Mouse (Mus musculus) T-helper 2 cell (primary cell): Measurements from ENCODE around the gene Zfp160.
"Not testable (repeated sequence)": the region's sequence is repeated elsewhere in the genome, so short reads cannot be mapped to it uniquely, and the experiment has no call there.

Experiments
- in situ Hi-C: fragments of 300-600 bp; cut with MboI, MseI; formaldehyde crosslinking; loops from one replicate; pipeline ENCODE4 v1.15.1; 2025; ENCODE audit warnings: high pct_unique_total_duplicates

Gene Zfp160

DNA sequence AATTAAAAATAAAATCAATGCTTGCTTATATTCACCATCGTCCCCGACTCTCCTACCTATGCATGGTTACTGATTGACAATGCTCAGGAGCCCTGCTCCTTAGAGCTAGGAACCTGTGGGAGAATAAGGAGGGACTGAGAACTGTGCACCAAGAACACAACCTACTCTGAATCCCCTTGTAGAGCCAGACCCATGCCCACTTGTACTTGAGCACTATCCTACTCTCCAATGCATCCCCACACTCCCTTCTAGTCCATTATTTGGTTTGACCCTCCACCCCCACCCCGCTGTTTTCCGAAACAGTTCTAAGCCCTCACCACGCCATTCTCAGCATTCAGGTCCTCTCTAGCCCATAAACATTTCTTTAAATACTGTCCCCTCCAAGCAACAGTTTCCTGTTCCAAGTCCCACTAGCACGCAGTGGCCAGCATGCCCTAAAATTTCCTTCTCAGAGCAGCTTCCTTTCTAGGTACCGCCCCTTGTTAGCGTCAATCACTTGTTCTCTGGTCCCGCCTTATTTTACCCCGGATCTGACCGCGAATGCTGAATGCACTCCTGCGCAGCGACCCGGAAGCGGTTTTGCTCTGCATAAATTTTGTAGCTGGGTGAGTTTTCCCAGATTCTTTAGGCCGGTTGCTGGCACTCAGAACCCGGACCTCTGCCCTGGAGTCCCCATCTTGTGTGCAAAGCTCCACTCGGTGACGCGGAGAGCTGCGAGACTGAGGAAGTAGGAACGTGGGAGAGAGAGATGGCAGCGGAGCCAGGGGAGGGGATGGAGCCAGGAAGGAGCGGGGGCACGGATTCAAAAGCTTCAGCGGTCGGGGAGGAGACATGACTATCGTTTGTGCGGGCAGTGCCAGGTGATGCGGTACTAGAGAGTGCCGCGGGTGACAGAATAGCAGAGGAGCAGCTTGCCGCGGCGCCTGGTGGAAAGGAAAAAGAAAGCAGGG, at the start of gene Zfp160:
Gene Zfp160, plus strand, starts transcription at position 522 of the 950 bp plus-strand sequence.
- in situ Hi-C loops, result loop anchor here (25.0 kb wide), 1 partner anchor 529 kb away; the partner anchor contains the start of gene Zfp52

DNA sequence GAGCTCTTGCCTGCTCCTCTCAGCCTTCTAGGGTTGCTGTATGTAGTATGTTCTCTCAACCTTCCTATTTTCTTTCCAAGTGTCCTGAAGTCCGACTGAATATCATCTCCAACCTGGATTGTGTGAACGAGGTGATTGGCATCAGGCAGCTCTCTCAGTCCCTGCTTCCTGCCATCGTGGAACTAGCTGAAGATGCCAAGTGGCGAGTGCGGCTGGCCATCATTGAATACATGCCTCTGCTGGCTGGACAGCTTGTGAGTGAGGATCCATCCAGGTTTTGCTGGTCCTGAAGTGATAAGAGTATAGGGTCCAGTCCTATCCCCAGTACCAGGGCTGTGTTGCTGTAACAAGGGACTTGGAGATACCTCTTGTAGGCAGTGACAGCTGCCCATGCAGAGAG, 48.3 kb upstream of the Zfp160 start:
- in situ Hi-C loops, result no loop called here

DNA sequence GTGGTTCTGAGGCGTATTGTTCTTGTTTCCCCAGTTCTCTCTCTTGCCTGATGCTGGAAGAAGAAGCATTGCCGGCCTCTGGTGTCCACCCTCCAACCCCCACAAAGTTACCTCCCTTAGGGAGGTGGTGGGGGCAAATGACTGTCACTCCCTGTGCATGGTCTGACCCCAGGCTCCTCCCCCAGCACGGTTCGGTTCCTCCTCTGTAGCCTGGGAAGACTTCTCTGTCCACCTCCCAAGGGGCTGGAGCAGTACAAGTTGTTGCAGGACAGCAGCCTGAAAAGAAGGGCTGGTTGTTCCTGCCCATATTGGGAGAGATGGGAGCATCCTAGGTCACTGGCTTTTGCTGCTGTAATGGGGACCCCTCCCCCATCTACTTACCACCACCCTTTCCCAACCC, 43.3 kb upstream of the Zfp160 start:
- in situ Hi-C loops, result no loop called here

DNA sequence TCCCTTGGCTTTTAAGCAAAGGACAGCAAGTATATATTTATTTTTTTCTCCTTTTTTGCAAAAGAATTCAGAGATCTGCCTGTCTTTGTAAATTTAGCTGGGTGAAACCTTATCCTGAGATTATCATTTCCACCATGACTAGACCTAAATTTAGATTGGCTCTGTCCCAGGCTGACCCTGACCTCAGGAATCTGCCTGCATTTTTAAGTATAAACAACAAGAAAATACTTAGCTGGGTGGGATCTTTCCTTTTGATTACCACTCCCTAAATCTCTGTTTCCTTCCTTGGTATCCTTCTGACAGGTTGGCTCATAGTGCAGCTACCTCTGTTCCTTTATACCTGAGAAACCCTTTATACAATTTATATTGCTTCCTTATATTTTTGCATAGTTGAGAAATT, 42.0 kb upstream of the Zfp160 start:
- in situ Hi-C loops, result no loop called here

DNA sequence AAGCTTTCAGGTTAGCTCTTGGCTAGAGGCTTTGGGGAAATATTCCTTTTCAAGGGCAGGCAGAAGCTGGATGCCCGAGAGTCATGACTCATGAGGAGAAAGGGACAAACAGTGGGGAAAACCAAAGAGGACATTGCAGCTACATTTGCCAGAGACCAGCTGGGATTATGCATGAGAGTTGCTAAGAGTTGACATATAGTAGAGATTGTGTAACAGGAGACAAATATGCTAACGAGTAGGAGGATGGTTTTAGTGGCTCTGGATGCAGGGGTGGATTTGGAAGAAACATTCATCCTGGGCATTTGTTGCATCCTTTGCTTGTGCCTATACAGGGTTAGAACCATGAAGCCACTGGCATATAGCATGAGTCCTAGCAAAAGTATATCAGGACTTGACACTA, 15.0 kb upstream of the Zfp160 start:
- in situ Hi-C loops, result no loop called here

DNA sequence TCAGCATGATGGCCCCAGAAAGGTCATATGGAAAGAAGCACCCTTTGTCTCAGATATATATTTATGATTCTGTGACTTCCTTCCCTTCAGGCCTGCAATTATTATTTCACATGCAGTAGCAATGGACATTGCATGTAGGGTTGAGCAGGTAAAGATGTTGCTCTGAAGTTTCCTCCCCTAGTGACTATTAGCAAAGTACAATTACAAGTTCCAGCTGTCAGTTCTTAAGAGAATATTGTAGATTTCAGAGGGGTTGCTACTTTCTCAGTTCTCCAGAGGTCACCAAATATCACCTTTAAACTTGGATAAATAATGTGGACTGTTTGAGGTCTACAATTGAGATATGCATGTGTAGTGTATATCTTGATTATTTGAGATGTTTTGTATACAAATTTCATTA, 12.3 kb upstream of the Zfp160 start, which contains the start of gene Vmn1r233:
Gene Vmn1r233, minus strand, starts transcription at position 101 of the 400 bp plus-strand sequence.
- in situ Hi-C loops, result no loop called here

DNA sequence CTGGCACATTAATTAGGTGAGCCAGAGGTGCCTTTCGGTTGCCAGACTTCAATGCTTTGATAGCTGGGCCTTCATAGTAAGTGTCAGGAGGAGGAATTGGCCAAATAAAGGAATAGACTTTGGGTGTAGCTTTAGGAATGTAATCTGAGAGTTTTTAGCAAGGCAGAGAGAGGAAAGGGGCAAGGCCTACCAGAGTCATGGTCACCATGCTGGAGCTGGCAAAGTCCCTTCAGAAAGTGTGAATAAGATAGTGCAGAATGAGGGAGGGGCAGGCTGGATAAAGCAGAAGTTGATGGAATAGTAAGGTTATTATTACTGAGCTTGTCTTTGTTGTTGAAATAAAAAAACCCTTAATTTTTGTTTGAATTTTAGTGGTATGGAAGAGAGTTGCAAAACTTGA, 1.0 kb downstream of the Zfp160 start:
- in situ Hi-C loops, result loop anchor here (5.0 to 25.0 kb wide), 2 partner anchors 67 to 528 kb away; partner anchors contain the start of gene Zfp52

DNA sequence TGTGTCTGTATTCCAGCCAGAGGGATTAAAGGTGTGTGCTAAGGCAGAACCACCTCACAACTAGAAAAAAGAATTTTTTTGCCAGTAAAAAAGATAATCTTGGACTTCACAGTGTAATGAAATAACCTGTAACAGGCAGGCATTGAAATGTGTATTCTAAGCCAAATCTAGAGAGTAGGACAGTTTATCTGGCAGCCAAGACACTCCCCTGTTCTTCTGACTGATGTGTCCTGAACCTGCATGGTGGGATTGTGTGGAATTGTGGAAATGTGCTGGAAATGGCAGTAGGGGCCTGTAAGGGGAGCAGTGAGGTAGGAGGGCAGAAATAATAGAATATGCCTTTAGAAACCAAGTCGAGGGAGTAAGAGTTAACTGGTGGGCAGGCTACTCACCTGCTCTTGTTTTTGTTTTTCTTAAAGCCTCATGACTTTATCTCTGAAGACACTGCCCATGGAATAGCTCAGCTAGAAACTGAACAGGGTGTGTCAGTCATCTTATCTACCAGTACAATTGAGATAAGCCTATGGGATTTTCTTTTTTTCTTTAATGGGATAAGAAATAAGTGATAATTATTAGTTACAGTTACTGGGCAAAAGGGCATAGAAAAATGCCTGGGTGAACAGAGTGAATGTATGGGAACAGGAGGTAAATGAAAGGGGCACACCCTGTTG, 9.8 kb downstream of the Zfp160 start:
- in situ Hi-C loops, result loop anchor here (25.0 kb wide), 1 partner anchor 519 kb away; the partner anchor contains the start of gene Zfp52

DNA sequence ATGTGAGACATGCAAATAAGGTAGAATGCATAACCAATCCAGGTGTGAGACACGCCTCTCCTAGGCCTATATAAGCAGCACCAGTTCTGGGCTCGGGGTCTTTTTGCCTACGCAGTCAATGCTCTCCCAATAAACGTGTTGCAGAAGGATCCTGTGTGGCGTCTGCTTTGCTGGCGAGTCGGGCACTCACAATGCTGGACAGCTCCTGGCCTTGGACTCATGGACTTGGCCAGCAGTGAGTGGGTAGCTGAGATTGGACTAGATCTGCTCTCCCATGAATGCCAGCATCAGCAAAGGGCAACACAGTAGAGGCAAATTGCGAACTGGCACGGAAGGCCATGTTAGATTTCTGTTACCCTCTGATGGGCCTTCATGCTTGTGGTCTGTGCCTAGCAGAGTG, 39.3 kb downstream of the Zfp160 start:
- in situ Hi-C loops, result not testable (repeated sequence)

DNA sequence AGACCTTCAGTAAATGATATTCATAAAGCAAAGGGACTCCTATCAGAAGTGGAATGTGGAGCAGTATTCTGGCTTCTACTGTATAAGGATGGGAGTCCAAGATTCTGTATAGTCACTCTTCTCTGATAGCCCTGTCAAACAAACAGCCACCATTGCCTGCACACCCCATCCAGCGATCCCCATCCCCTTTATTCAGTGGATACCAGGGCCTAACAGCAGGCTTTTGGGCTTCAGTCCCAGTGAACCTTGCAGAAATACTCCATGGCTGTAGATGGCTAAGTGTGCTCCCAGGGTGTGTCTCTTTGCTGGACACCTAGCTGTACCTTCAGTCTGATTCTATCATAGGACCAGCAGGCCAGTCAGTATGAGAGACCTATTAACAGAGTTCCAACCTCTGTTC, 42.2 kb downstream of the Zfp160 start:
- in situ Hi-C loops, result no loop called here

DNA sequence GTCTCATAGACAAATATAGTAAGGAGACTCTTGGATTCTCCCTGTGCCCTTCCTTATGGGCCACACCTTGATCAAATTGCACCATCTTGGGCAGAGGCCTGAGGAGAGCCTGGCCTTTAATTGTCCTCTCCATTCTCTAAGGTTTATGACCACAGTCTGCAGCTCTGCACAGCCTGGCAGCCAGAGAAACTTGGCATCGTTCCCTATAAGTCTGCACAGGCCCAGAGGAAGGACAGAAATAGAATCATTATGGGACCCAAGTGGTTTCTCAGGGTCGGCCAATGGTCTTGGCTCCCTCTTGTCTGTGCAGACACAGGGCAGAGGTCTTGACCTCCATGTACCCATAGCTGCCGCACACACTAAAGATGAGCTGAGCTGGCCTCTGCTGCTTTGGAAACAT, 42.6 kb downstream of the Zfp160 start:
- in situ Hi-C loops, result not testable (repeated sequence)

DNA sequence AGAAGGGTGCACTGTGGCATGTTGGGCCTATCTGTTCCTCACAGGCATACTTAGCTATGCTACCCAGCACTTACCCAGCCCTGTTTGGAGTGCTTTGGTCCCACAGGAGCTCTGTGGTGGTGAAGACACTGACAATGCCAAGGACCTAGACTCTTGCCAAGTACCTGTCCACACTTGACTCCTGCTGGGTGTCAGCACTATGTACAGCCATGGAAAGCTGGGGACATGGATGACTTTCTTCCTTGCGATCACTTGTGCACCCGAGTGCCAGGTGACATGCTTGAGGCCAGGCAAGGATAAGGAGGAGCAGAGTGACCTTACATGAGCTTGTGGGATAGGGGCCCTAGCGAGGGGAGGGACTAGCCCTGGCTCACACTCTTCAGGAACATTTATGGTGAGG, 43.2 kb downstream of the Zfp160 start:
- in situ Hi-C loops, result not testable (repeated sequence)

DNA sequence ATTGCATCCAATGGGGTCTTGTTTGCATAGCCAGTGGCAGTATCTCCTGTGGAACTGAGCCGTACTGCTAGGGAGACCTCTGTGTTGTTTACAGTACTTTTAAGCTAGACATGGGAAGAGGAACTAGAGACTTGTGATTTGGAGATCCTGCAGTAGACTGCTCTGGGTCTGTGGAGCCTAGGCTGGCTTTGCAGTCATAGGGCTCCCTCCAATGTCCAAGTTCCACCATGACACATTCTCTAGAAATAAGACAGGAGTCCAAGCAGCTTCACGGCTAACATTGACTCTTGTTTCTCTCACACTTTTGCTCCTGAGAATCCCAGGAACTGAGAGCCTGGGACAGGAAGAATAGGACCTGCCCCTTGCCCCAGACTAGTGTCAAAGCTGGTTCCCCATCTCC, 44.6 kb downstream of the Zfp160 start:
- in situ Hi-C loops, result no loop called here

DNA sequence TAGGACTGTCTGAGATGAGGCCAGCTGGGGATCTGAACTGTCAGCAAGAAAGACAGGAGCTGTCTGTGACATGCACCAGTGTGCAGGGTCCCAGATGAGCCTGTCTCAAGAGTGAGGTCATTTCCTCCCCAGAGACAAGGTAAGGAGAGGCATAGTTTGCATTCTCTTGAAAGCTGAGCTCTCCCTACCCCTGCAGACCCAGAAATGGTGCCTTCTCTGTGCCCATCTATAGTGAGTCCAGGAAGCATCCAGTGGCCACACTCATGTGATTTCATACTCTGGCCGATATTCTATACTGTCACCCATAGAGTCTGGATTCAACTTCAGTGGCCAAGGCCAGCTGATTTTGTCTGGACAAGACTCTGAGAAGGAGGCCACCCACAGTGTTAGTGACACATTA, 46.4 kb downstream of the Zfp160 start:
- in situ Hi-C loops, result loop anchor here (5.0 kb wide), 1 partner anchor 37 kb away; no protein-coding TSS in a partner anchor

DNA sequence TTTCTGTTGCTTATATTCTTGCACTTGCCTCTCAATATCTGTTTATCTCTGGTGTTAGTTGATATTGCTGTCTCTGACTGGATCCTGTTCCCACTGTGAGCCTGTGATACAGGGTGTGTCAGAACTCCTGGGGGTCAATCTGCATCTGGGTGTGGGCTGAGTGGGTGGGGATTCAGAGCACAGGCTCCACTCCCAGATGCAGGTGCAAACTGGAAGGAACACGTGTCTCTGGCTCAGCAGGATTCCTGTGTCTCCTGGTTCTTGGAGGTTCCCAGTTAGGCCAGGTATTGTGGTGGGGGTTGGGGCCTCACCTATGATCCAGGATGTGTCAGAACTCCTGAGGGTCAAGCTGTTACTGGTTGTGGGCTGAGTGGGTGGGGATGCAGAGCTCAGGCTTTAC, 56.8 kb downstream of the Zfp160 start:
- in situ Hi-C loops, result no loop called here

DNA sequence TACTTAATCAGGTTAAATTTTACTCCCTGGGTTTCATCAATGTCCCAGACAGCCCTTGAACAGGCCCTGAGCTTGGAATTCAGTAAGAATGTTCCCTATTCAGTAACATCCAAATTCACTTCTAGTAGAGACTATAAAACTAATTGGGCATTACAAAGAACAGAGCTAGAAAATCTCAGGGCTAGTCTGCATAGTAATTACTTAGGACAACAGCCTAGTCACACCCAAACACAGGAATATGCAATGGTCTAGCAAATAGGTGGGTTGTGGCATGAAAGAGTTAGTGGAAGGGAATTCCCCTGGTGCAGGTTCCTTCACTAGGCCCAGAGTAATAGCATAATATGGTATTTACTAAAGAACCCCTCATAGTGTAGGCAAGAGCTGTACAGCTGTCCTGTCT, 58.3 kb downstream of the Zfp160 start:
- in situ Hi-C loops, result no loop called here

DNA sequence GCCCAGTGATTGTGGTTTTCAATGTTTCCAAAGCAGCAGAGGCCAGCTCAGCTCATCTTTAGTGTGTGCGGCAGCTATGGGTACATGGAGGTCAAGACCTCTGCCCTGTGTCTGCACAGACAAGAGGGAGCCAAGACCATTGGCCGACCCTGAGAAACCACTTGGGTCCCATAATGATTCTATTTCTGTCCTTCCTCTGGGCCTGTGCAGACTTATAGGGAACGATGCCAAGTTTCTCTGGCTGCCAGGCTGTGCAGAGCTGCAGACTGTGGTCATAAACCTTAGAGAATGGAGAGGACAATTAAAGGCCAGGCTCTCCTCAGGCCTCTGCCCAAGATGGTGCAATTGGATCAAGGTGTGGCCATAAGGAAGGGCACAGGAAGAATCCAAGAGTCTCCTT, 60.7 kb downstream of the Zfp160 start:
- in situ Hi-C loops, result not testable (repeated sequence)

DNA sequence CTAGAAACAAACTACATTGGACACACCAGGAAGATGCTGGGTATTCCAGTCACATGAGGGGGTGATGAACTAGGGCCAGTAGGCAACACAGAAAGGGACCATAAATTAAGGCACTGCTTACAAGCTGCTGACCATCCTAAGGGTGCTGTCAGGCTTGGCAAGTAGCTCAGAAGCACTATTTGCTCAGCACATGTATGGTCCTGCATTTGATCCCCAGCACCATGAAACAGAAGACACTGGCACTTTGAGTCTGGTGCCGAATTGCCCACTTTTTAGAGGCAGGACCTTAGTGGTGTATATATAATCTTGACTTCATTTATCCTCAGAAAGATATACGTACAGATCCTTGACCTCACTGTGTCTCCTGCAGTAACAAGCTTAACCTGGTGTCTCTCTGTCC, 62.3 kb downstream of the Zfp160 start:
- in situ Hi-C loops, result not testable (repeated sequence)
